Mouse (Mus musculus) liver, embryonic 14.5 days (tissue): ENCODE measurements around the gene Abhd8.

Experiments used
- CTCF ChIP-seq: IDR thresholded peaks from 2 replicates; pipeline ENCODE4 v1.5.1; 2016; ENCODE audit warnings: antibody characterized with exemption, low read depth, control low read depth
- EP300 ChIP-seq: IDR thresholded peaks from 2 replicates; pipeline ENCODE4 v1.6.1; 2016; ENCODE audit warnings: antibody characterized with exemption, low read depth

DNA sequence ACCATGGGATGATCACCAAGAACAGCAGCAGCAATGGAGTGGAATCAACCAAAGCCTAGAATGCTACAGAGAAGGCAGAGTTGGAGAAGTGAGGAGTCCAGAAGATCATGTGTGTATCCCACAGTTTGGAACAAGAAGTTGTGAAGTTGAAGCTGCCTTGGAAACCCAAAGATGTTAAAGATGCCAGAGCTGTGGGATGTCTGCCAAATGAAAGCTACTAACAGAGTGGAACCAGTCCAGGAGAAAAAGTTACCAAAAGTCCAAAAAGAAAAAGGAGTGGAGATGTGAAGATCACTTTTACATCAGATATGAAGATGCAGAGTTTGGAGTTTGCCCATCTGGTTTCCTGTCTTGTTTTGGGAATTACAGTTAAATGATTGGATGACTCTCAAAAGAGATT lies 41.3 kb downstream of the Abhd8 start:
- TF ChIP-seq CTCF (no peak), EP300 (no peak)
